Mouse (Mus musculus) CH12.LX (cell line): ENCODE measurements around the gene Dnm3. TPM values are rescaled to one million over a fixed set of nuclear protein-coding genes. Genes with fewer than 3 reads are reported as not detected.

Source experiments
- DNase-seq: peaks from one replicate; pipeline ENCODE4 v3.0.0-alpha.2; 2013; ENCODE audit errors: extremely low read depth
- H3K27ac ChIP-seq: 2 replicates; pipeline ENCODE4 v1.5.1; 2012; ENCODE audit warnings: low read depth, mild to moderate bottlenecking, control low read depth, moderate library complexity; ENCODE audit not compliant: insufficient read depth
- H3K27me3 ChIP-seq: replicated peaks from 2 replicates; pipeline ENCODE3; 2012; ENCODE audit warnings: inconsistent platforms
- H3K36me3 ChIP-seq, 2 experiments: replicated peaks in 1 of 2; 2 replicates each; pipeline versions ENCODE3 to v1.6.1; 2012; ENCODE audit warnings: inconsistent platforms in 1 of 2, low read length in 1 of 2, mild to moderate bottlenecking in 1 of 2, mixed read lengths in 1 of 2, moderate library complexity in 1 of 2; ENCODE audit not compliant: control insufficient read depth in 1 of 2, insufficient read depth in 1 of 2
- H3K4me1 ChIP-seq, 2 experiments: 2 replicates each; pipeline ENCODE4 v1.6.1; 2012; ENCODE audit warnings: inconsistent platforms in 1 of 2, moderate library complexity in 1 of 2; ENCODE audit not compliant: insufficient read depth in 2 of 2, control insufficient read depth in 1 of 2
- H3K4me2 ChIP-seq: 2 replicates; pipeline ENCODE4 v1.6.1; 2012; ENCODE audit warnings: low read depth, mild to moderate bottlenecking, control low read depth; ENCODE audit not compliant: poor library complexity, insufficient read depth, severe bottlenecking
- H3K4me3 ChIP-seq, 3 experiments: fragments of 150-350 bp in 1 of 3; sonication (generic) in 1 of 3; replicated peaks in 1 of 3; 2 replicates each; pipeline versions ENCODE3 to v1.5.1; 2011 to 2012; ENCODE audit warnings: low read depth in 2 of 3, low read length in 2 of 3, mild to moderate bottlenecking in 2 of 3, moderate library complexity in 2 of 3, control low read depth in 1 of 3, improper control_type of control experiment in 1 of 3, inconsistent platforms in 1 of 3, mixed read lengths in 1 of 3; ENCODE audit not compliant: poor library complexity in 1 of 3
- H3K79me2 ChIP-seq: replicated peaks from 2 replicates; pipeline ENCODE4 v1.6.1; 2012; ENCODE audit warnings: mild to moderate bottlenecking, moderate library complexity; ENCODE audit not compliant: control insufficient read depth, poor library complexity, insufficient read depth, severe bottlenecking; ENCODE audit errors: extremely low read depth
- H3K9ac ChIP-seq: 2 replicates; pipeline ENCODE4 v1.6.1; 2012; ENCODE audit warnings: low read depth, mild to moderate bottlenecking, control low read depth, moderate library complexity; ENCODE audit not compliant: insufficient read depth
- H3K9me3 ChIP-seq: replicated peaks from 2 replicates; pipeline ENCODE3; 2012; ENCODE audit warnings: low read length, inconsistent platforms, mixed read lengths
- CTCF ChIP-seq, 2 experiments: IDR thresholded peaks in 1 of 2; conservative IDR thresholded peaks in 1 of 2; 2 replicates each; pipeline ENCODE4 v1.5.1; 2011 to 2012; ENCODE audit warnings: low read depth in 2 of 2, low read length in 2 of 2, improper control_type of control experiment in 1 of 2, inconsistent platforms in 1 of 2, mild to moderate bottlenecking in 1 of 2, moderate library complexity in 1 of 2
- GABPA ChIP-seq: IDR thresholded peaks from 2 replicates; pipeline ENCODE4 v1.6.1; 2012; ENCODE audit warnings: low read depth, low read length, improper control_type of control experiment, inconsistent platforms; ENCODE audit not compliant: insufficient replicate concordance
- HCFC1 ChIP-seq: IDR thresholded peaks from 2 replicates; pipeline ENCODE4 v1.6.1; 2012; ENCODE audit warnings: low read depth, mild to moderate bottlenecking, inconsistent platforms, low read length, improper control_type of control experiment
- JUND ChIP-seq: conservative IDR thresholded peaks from 2 replicates; pipeline ENCODE4 v1.6.1; 2011; ENCODE audit warnings: low read depth, low read length, improper control_type of control experiment
- MAX ChIP-seq: IDR thresholded peaks from 2 replicates; pipeline ENCODE4 v1.6.1; 2011; ENCODE audit warnings: low read length, improper control_type of control experiment
- NRF1 ChIP-seq: IDR thresholded peaks from 2 replicates; pipeline ENCODE4 v1.6.1; 2014; ENCODE audit warnings: low read depth, mild to moderate bottlenecking, inconsistent platforms, low read length, improper control_type of control experiment, moderate library complexity
- RCOR1 ChIP-seq: conservative IDR thresholded peaks from 2 replicates; pipeline ENCODE4 v1.6.1; 2012; ENCODE audit warnings: low read depth, mild to moderate bottlenecking, inconsistent platforms, low read length, improper control_type of control experiment
- TBP ChIP-seq: conservative IDR thresholded peaks from 2 replicates; pipeline ENCODE4 v1.6.1; 2011; ENCODE audit warnings: low read depth, low read length, improper control_type of control experiment
- UBTF ChIP-seq: IDR thresholded peaks from 2 replicates; pipeline ENCODE4 v1.6.1; 2012; ENCODE audit warnings: low read depth, mild to moderate bottlenecking, inconsistent platforms, low read length, improper control_type of control experiment, moderate library complexity
- ZKSCAN1 ChIP-seq: IDR thresholded peaks from 2 replicates; pipeline ENCODE4 v1.6.1; 2012; ENCODE audit warnings: low read depth, inconsistent platforms, low read length, improper control_type of control experiment, borderline replicate concordance
- dilution Hi-C: fragments of 300-500 bp; cut with MboI; formaldehyde crosslinking; loops from 2 replicates; pipeline ENCODE4 v1.14.3; 2020; ENCODE audit warnings: low sequenced_read_pairs; ENCODE audit not compliant: extremely low pct_unique_long_range_greater_than_20kb, extremely low pct_ligation_motif_present
- in situ Hi-C: fragments of 300-500 bp; cut with MboI; formaldehyde crosslinking; loops from 3 replicates; pipeline ENCODE4 v1.14.3; 2019; ENCODE audit warnings: low sequenced_read_pairs, low pct_ligation_motif_present, low pct_unique_long_range_greater_than_20kb, mixed read lengths
- polyA plus RNA-seq: library from polyadenylated mRNA; unstranded; fragments of >175 nt; gene quantifications from 2 replicates; pipeline ENCODE4 v1.2.1, GENCODE M21; 2012; ENCODE audit warnings: low read depth; ENCODE audit not compliant: insufficient read length
- total RNA-seq, 2 experiments: library from RNA; depleted of rRNA; stranded (reverse); fragments of 300-350 nt in 1 of 2; fragments of >200 nt in 1 of 2; gene quantifications; 2 replicates each; pipeline ENCODE4 v1.2.3; 2012 to 2014

The Dnm3 gene
- total and polyA plus RNA-seq, 3 experiments, result 3.6 to 9.5 (median 6.9) TPM

DNA sequence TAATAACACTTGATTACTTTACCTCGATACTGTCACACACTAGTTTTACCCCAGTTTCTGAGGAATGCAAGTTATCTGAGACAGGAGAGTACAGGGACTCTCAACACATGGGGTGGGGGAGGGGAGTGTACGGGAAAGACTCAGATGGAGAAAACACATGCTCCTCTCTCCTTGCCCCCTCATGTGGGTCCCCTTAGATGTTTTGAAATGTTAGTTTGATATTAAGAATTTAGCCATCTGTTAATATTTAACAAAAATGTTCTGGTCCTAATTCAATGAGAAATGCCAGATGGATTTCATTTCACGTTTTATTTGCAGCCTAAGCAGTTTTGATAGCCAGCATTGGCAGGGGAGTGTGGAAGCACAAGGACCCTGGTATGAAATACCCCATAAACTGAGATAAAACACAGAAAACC is 343.2 kb downstream of the Dnm3 start:
- TF ChIP-seq NRF1 (no peak), RCOR1 (no peak), HCFC1 (no peak), CTCF (conservative IDR thresholded peaks at IDR 0.05 in 1 of 2, IDR thresholded peaks at IDR 0.05 in 1 of 2; ENCODE audit: low read depth in 2 of 2, low read length in 2 of 2) (no peak), ZKSCAN1 (no peak), JUND (no peak), MAX (no peak), TBP (no peak), UBTF (no peak)
- TF ChIP-seq, all 38 proteins: peak for 0
- no peak overlapping the region for H3K9ac ChIP-seq
- in situ Hi-C loops (no loop called here), dilution Hi-C loops (no loop called here)
- H3K4me1 ChIP-seq, result peaks cover 0 to 4% of the 10 kb centered on the region in 2 experiments; a peak in 1 of 4 replicates
- H3K4me2 ChIP-seq, result no peak overlapping the region
- H3K9me3 ChIP-seq, result no peaks in the 10 kb centered on the region
- H3K27ac ChIP-seq, result no peak overlapping the region
- H3K79me2 ChIP-seq, result no peaks in the 10 kb centered on the region
- H3K27me3 ChIP-seq, result no peaks in the 10 kb centered on the region
- H3K36me3 ChIP-seq, result peaks cover 0 to 2% of the 10 kb centered on the region in 2 experiments
- DNase-seq, result no peak
- no peak overlapping the region for H3K4me3 ChIP-seq

DNA sequence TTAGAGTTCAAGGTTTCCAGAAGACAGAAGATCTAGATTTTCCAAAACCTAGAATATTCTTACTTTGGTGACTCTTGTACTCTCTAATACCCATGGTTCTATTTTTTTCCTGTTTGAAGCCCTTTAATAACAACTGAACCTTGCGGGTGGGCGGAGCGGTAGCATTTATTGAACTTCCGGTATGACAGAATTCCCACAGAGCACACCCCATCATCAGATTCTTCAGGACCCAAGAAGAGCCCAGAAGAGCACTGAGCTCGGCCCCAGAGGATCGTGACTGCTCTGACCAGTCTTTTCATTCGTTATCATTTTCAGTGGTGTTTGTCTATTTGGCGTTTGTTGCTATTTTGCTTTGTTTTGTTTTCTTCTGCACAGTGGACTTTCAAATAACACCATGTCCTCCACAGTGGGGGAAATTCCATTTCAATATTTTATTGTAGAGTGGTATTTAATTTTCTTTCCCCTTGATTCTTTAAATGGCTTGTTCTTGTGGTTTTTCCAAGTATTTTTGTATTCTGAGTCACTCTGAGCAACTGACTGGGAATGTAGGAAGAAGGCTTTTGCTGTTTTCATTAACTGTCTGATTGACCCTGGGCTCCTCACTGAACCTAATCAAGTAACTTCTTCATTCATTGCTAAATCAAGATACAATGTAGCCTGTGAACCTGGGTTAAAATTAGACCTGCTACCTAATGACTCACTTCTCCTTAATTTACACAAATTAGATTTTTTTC is 344.8 kb downstream of the Dnm3 start:
- Histone ChIP-seq H3K4me1 (peaks cover 0 to 5% of the 10 kb centered on the region in 2 experiments; a peak in 1 of 4 replicates), H3K4me2 (no peak overlapping the region), H3K9ac (no peak overlapping the region), H3K9me3 (no peaks in the 10 kb centered on the region), H3K27ac (no peak overlapping the region), H3K36me3 (peaks cover 0 to 5% of the 10 kb centered on the region in 2 experiments), H3K79me2 (no peaks in the 10 kb centered on the region), H3K4me3 (no peak overlapping the region), H3K27me3 (no peaks in the 10 kb centered on the region)
- dilution Hi-C loops, result no loop called here
- in situ Hi-C loops, result no loop called here
- DNase-seq, result no peak
- TF ChIP-seq GABPA, result no peak
